Mouse (Mus musculus) layer of hippocampus, postnatal 14 days (tissue): ENCODE results near the gene 1700003F12Rik. TPM values are rescaled to one million over a fixed set of nuclear protein-coding genes. Genes with fewer than 3 reads are reported as not detected.

Experiments used
- DNase-seq, 2 experiments: peaks; one replicate each; pipeline ENCODE4 v3.0.0; 2021 to 2022; ENCODE audit warnings: low spot score in 2 of 2, mixed read lengths in 1 of 2
- total RNA-seq, 2 experiments: library from RNA; stranded (reverse); gene quantifications; 2 replicates each; pipeline ENCODE4 v1.2.3; 2021

Gene 1700003F12Rik
- total RNA-seq, 2 experiments from 2014 or later = 1.0 to 1.4 TPM

GRCm38 (mm10) chr2:154572996-154573395 is 26.1 kb downstream of the 1700003F12Rik start:
- no peak for DNase-seq

- no peak for DNase-seq
Observed at GRCm38 (mm10) chr2:154574271-154574670, 27.4 kb downstream of the 1700003F12Rik start.

- DNase-seq = no peak
Observed at GRCm38 (mm10) chr2:154576876-154577743, 30.2 kb downstream of the 1700003F12Rik start.

- no peak for DNase-seq
Observed at GRCm38 (mm10) chr2:154577744-154578067, 30.8 kb downstream of the 1700003F12Rik start.

GRCm38 (mm10) chr2:154580586-154580985 is 33.7 kb downstream of the 1700003F12Rik start:
- no peak for DNase-seq

- DNase-seq = no peak
Observed at GRCm38 (mm10) chr2:154581421-154581820, 34.5 kb downstream of the 1700003F12Rik start.

- DNase-seq = peak; percentile 88 to 96
Observed at GRCm38 (mm10) chr2:154583906-154584872, 37.3 kb downstream of the 1700003F12Rik start.

GRCm38 (mm10) chr2:154584931-154585601 is 38.2 kb downstream of the 1700003F12Rik start:
- DNase-seq = no peak

GRCm38 (mm10) chr2:154586405-154586804 is 39.5 kb downstream of the 1700003F12Rik start:
- peak; percentile 37 to 61 for DNase-seq

- no peak for DNase-seq
Observed at GRCm38 (mm10) chr2:154589051-154589450, 42.2 kb downstream of the 1700003F12Rik start.

- no peak for DNase-seq
Observed at GRCm38 (mm10) chr2:154591239-154591638, 44.4 kb downstream of the 1700003F12Rik start.

- no peak for DNase-seq
Observed at GRCm38 (mm10) chr2:154593025-154593424, 46.1 kb downstream of the 1700003F12Rik start.

GRCm38 (mm10) chr2:154595775-154596174 is 48.9 kb downstream of the 1700003F12Rik start:
- no peak for DNase-seq

- DNase-seq = no peak
Observed at GRCm38 (mm10) chr2:154597399-154597798, 50.5 kb downstream of the 1700003F12Rik start.

Other genes starting within 250 kb of the 1700003F12Rik start
- not detected for gene Bpifb9b, start 239.9 kb upstream of the 1700003F12Rik start, total RNA-seq
- gene Cdk5rap1, start 174.1 kb upstream of the 1700003F12Rik start, total RNA-seq = 10 to 100 TPM; 14.4 to 16.0 TPM
- gene Snta1, start 139.0 kb upstream of the 1700003F12Rik start, total RNA-seq = 10 to 100 TPM; 43.6 to 47.1 TPM
- gene Cbfa2t2, start 110.6 kb upstream of the 1700003F12Rik start, total RNA-seq = 10 to 100 TPM; 43.3 to 50.4 TPM
- gene Actl10, start 4.7 kb downstream of the 1700003F12Rik start, total RNA-seq = not detected
- 10 to 100 TPM; 27.7 to 28.0 TPM for gene Necab3, start 11.8 kb downstream of the 1700003F12Rik start, total RNA-seq
- 1 to 10 TPM; 7.1 to 8.0 TPM for gene E2f1, start 22.8 kb downstream of the 1700003F12Rik start, total RNA-seq
- gene Pxmp4, start 56.6 kb downstream of the 1700003F12Rik start, total RNA-seq = 10 to 100 TPM; 17.2 to 19.8 TPM
- gene Zfp341, start 66.2 kb downstream of the 1700003F12Rik start, total RNA-seq = 10 to 100 TPM in 1 of 2 experiments, 1 to 10 TPM in 1; 9.8 to 11.3 TPM
- gene 4930519P11Rik, start 66.4 kb downstream of the 1700003F12Rik start, total RNA-seq = not detected
- gene Chmp4b, start 104.6 kb downstream of the 1700003F12Rik start, total RNA-seq = 100 to 1,000 TPM; 199 to 204 TPM
- not detected for gene Gm14214, start 222.9 kb downstream of the 1700003F12Rik start, total RNA-seq
- gene Raly, start 244.0 kb downstream of the 1700003F12Rik start, total RNA-seq = 10 to 100 TPM; 78.6 to 81.5 TPM
- under 1 TPM in 1 of 2 experiments, not detected in 1; 0.78 TPM for gene a, start 244.3 kb downstream of the 1700003F12Rik start, total RNA-seq